Mouse (Mus musculus) erythroblast, embryonic 14.5 days (primary cell): ENCODE measurements around the gene Ptges2.

ENCODE experiments used
- GATA1 ChIP-seq: IDR thresholded peaks from 2 replicates; pipeline ENCODE4 v1.6.1; 2012; ENCODE audit warnings: low read length, inconsistent platforms, mixed read lengths
- TAL1 ChIP-seq: IDR thresholded peaks from 3 replicates; pipeline ENCODE4 v1.6.1; 2012; ENCODE audit warnings: low read length, inconsistent platforms, mixed read lengths

DNA sequence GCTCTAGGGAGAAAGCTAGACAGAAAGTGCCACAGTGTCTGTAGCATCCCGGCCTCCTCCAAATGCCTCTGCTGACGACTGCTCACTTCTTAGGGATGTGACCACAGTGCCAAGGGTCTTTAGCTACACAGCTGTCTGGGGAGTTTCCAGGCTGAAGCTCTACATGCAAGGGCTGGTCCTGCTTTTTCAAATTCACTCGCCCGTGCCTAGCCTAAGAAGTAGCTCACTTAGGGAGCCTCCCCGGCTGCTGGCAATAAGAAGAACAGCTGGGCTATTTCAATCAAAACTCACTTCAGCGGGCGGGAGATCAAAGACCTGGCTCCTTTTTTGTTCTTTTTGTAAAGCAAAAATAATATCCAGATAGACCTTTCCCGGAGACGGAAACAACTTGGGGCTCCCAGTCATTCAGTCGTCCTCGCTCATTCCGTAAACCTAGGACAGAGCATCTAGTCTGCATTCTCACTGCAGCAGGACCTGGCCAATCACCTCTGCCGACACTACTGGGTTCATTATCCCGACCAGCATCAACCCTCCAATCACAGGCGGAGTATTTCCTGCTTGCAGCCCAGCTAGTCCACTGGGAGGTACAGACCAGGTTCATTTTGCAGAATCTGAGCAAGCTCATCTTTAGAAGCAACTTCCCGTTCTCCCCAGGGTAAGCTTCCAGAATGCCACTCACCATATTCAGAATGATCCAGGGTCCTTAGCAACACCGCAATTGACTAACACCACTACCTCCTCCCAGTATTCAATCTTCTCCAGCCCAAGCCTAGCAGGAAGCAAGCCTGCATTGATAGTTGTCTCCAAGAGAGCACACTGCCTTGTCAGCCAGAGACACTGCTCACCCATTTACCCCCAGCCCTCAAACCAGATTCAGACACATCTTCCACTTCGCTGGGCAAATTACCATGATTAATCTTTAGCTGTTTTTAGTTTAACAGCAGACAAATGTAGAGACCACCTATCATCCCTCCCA is 35.3 kb downstream of the Ptges2 start:
- TF ChIP-seq GATA1 (no peak), TAL1 (no peak)
